Mouse (Mus musculus): ENCODE results near the gene Fignl1.

Gene Fignl1

GRCm38 (mm10) chr11:11808035-11808819, 535 bp downstream of the Fignl1 start:
- DNase-seq = peak; percentile 11

GRCm38 (mm10) chr11:11805951-11806350, 2.8 kb downstream of the Fignl1 start:
- no peak for DNase-seq

GRCm38 (mm10) chr11:11804421-11804820, 4.3 kb downstream of the Fignl1 start:
- no peak for DNase-seq

GRCm38 (mm10) chr11:11801067-11801466, 7.7 kb downstream of the Fignl1 start:
- no peak for DNase-seq

GRCm38 (mm10) chr11:11800304-11800703, 8.5 kb downstream of the Fignl1 start:
- DNase-seq = no peak

- no peak for DNase-seq
These were observed 10.1 kb downstream of the Fignl1 start for GRCm38 (mm10) chr11:11798690-11799089.

- DNase-seq = no peak
These were observed 14.1 kb downstream of the Fignl1 start for GRCm38 (mm10) chr11:11794626-11795025.

GRCm38 (mm10) chr11:11788521-11788974, 20.2 kb downstream of the Fignl1 start:
- DNase-seq = peak; percentile 82

GRCm38 (mm10) chr11:11785457-11785856, 23.3 kb downstream of the Fignl1 start:
- DNase-seq = no peak

GRCm38 (mm10) chr11:11781728-11782127, 27.0 kb downstream of the Fignl1 start:
- no peak for DNase-seq

GRCm38 (mm10) chr11:11778345-11778744, 30.4 kb downstream of the Fignl1 start:
- no peak for DNase-seq

GRCm38 (mm10) chr11:11777796-11778195, 31.0 kb downstream of the Fignl1 start:
- no peak for DNase-seq

- DNase-seq = no peak
These were observed 31.5 kb downstream of the Fignl1 start for GRCm38 (mm10) chr11:11777246-11777645.

- DNase-seq = no peak
These were observed 32.0 kb downstream of the Fignl1 start for GRCm38 (mm10) chr11:11776822-11777174.

- no peak for DNase-seq
These were observed 32.5 kb downstream of the Fignl1 start for GRCm38 (mm10) chr11:11776071-11776821.

GRCm38 (mm10) chr11:11774893-11775292, 33.9 kb downstream of the Fignl1 start:
- no peak for DNase-seq

GRCm38 (mm10) chr11:11774384-11774783, 34.4 kb downstream of the Fignl1 start:
- DNase-seq = no peak

GRCm38 (mm10) chr11:11772196-11772595, 36.6 kb downstream of the Fignl1 start:
- DNase-seq = no peak

- DNase-seq = no peak
These were observed 38.1 kb downstream of the Fignl1 start for GRCm38 (mm10) chr11:11770691-11771090.

GRCm38 (mm10) chr11:11769281-11769680, 39.5 kb downstream of the Fignl1 start:
- no peak for DNase-seq

GRCm38 (mm10) chr11:11768057-11768456, 40.7 kb downstream of the Fignl1 start:
- no peak for DNase-seq

- DNase-seq = no peak
These were observed 42.0 kb downstream of the Fignl1 start for GRCm38 (mm10) chr11:11766736-11767135.

GRCm38 (mm10) chr11:11766105-11766504, 42.7 kb downstream of the Fignl1 start:
- DNase-seq = peak; percentile 54

GRCm38 (mm10) chr11:11765414-11765813, 43.3 kb downstream of the Fignl1 start:
- no peak for DNase-seq

Data from thymus, postnatal 25 days (tissue).